Mouse (Mus musculus) megakaryocyte, embryonic 14.5 days (primary cell): ENCODE measurements around the gene Olfr656. TPM values are rescaled to one million over a fixed set of nuclear protein-coding genes. Genes with fewer than 3 reads are reported as not detected.

ENCODE experiments used
- H3K27me3 ChIP-seq: replicated peaks from 2 replicates; pipeline ENCODE3; 2012; ENCODE audit warnings: inconsistent platforms
- H3K36me3 ChIP-seq: replicated peaks from 2 replicates; pipeline ENCODE3; 2012; ENCODE audit warnings: low read length, inconsistent platforms, mixed read lengths
- H3K4me1 ChIP-seq: 2 replicates; pipeline ENCODE4 v1.6.1; 2012; ENCODE audit warnings: inconsistent platforms
- H3K4me3 ChIP-seq: replicated peaks from 2 replicates; pipeline ENCODE3; 2012; ENCODE audit warnings: moderate library complexity, mild to moderate bottlenecking, inconsistent platforms
- H3K9me3 ChIP-seq: 2 replicates; pipeline ENCODE4 v1.6.1; 2012; ENCODE audit warnings: inconsistent platforms
- FLI1 ChIP-seq: IDR thresholded peaks from 2 replicates; pipeline ENCODE4 v1.6.1; 2012; ENCODE audit warnings: low read length, inconsistent platforms, mixed read lengths
- GATA1 ChIP-seq: IDR thresholded peaks from 3 replicates; pipeline ENCODE4 v1.6.1; 2012; ENCODE audit warnings: mixed read lengths, low read length, inconsistent platforms, borderline replicate concordance
- polyA plus RNA-seq: library from polyadenylated mRNA; stranded (reverse); fragments of >175 nt; gene quantifications from 2 replicates; pipeline ENCODE4 v1.2.3, GENCODE M21; 2012; ENCODE audit warnings: low replicate concordance; ENCODE audit not compliant: insufficient read depth

Olfr656 gene
- polyA plus RNA-seq, 1 experiment: not detected

GRCm38 (mm10) chr7:104646841-104647482, 33.2 kb downstream of the Olfr656 start, which contains the start of gene Olfr658:
Gene Olfr658 (minus strand): TSS chr7:104647305.
- H3K27me3 ChIP-seq: no peaks in the 10 kb centered on the region
- peak within 1 kb of the TSS; percentile 88 for H3K4me3 ChIP-seq
- H3K4me1 ChIP-seq: peaks cover 5% of the 10 kb centered on the region; the same call in 1 of the 2 replicates
- H3K36me3 ChIP-seq: no peaks in the 10 kb centered on the region
- no peaks in the 10 kb centered on the region for H3K9me3 ChIP-seq
- no peak for TF ChIP-seq FLI1
- no peak for TF ChIP-seq GATA1

DNA sequence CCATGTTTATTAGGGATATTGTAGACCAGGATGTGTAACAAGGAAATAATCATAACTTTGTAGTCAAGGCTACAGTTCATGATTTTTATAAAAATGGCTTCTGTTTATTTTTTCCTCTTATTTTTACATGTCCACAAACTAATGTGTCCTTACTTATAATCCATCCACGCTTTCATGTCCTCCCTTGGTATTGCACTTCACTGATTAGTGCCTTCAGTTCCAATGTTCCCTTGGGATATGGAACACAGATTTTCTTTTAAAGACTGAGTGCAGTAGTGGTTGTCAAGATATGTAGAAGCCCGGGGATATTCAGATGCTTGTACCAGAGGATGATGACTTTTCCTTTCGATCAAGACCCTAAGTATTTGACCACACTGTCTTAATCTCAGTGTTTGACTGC, 52.7 kb downstream of the Olfr656 start, which contains the start of gene Olfr659:
Olfr659 (plus strand) TSS at position 301 of the 400 bp plus-strand sequence.
- no peaks in the 10 kb centered on the region for H3K36me3 ChIP-seq
- TF ChIP-seq FLI1: no peak
- TF ChIP-seq GATA1: no peak

More for the DNA sequence above, 52.7 kb downstream of the Olfr656 start, which contains the start of gene Olfr659:
- Histone ChIP-seq H3K4me3 (no peak within 1 kb of the TSS), H3K27me3 (no peaks in the 10 kb centered on the region), H3K4me1 (no peaks in the 10 kb centered on the region), H3K9me3 (no peaks in the 10 kb centered on the region)

Other genes with a start within 250 kb of the Olfr656 start
- 0.04 TPM in 1 of 2 replicates, not detected in the other for gene Trim30b, start 244.1 kb upstream of the Olfr656 start, polyA plus RNA-seq
- gene Trim30c, start 213.1 kb upstream of the Olfr656 start, polyA plus RNA-seq: not detected in 2 replicates
- 0.81 TPM in 1 of 2 replicates, not detected in the other for gene Trim30a, start 148.8 kb upstream of the Olfr656 start, polyA plus RNA-seq
- gene Trim30d, start 106.1 kb upstream of the Olfr656 start, polyA plus RNA-seq: 0.09 TPM in 1 of 2 replicates, not detected in the other
- gene Olfr651, start 63.8 kb upstream of the Olfr656 start, polyA plus RNA-seq: not detected in 2 replicates
- not detected in 2 replicates for gene Olfr652, start 53.1 kb upstream of the Olfr656 start, polyA plus RNA-seq
- gene Olfr653, start 36.6 kb upstream of the Olfr656 start, polyA plus RNA-seq: not detected in 2 replicates
- not detected in 2 replicates for gene Olfr654, start 26.9 kb upstream of the Olfr656 start, polyA plus RNA-seq
- gene Olfr655, start 12.2 kb upstream of the Olfr656 start, polyA plus RNA-seq: not detected in 2 replicates
- gene Olfr657, start 10.8 kb downstream of the Olfr656 start, polyA plus RNA-seq: not detected in 2 replicates
- gene Olfr658, start 33.4 kb downstream of the Olfr656 start, polyA plus RNA-seq: not detected in 2 replicates
- not detected in 2 replicates for gene Olfr659, start 52.8 kb downstream of the Olfr656 start, polyA plus RNA-seq
- gene Olfr661, start 72.5 kb downstream of the Olfr656 start, polyA plus RNA-seq: not detected in 2 replicates
- gene Usp17le, start 163.5 kb downstream of the Olfr656 start, polyA plus RNA-seq: not detected in 2 replicates
- gene Usp17lb, start 228.6 kb downstream of the Olfr656 start, polyA plus RNA-seq: not detected in 2 replicates
- gene Usp17la, start 243.1 kb downstream of the Olfr656 start, polyA plus RNA-seq: not detected in 2 replicates